Mouse (Mus musculus) embryonic facial prominence, embryonic 13.5 days (tissue): ENCODE data around the gene Rrp1b. TPM values are rescaled to one million over a fixed set of nuclear protein-coding genes. Genes with fewer than 3 reads are reported as not detected.
"Not testable (repeated sequence)": the region's sequence is repeated elsewhere in the genome, so short reads cannot be mapped to it uniquely, and the experiment has no call there.

Experiments used
- ATAC-seq: fragments of 200-750 bp; cut with Nextera tagmentation; 2 replicates; pipeline ENCODE4 v1.8.0; 2017; ENCODE audit warnings: low read depth; ENCODE audit not compliant: insufficient number of reproducible peaks, insufficient read depth, low FRiP score, low TSS enrichment
- H3K27ac ChIP-seq: fragments of 300-500 bp; sonication (generic); 2 replicates; pipeline ENCODE4 v1.5.1; 2015; ENCODE audit warnings: moderate library complexity, mild to moderate bottlenecking, inconsistent platforms
- H3K27me3 ChIP-seq: fragments of 300-500 bp; sonication (generic); 2 replicates; pipeline ENCODE4 v1.6.1; 2015; ENCODE audit warnings: mild to moderate bottlenecking, inconsistent platforms
- H3K36me3 ChIP-seq: fragments of 300-500 bp; sonication (generic); 2 replicates; pipeline ENCODE4 v1.6.1; 2015; ENCODE audit warnings: mild to moderate bottlenecking, inconsistent platforms
- H3K4me1 ChIP-seq: fragments of 300-500 bp; sonication (generic); 2 replicates; pipeline ENCODE4 v1.6.1; 2015; ENCODE audit warnings: inconsistent platforms
- H3K4me2 ChIP-seq: fragments of 300-500 bp; sonication (generic); 2 replicates; pipeline ENCODE4 v1.6.1; 2015; ENCODE audit warnings: moderate library complexity, mild to moderate bottlenecking, inconsistent platforms
- H3K4me3 ChIP-seq: fragments of 300-500 bp; sonication (generic); 2 replicates; pipeline ENCODE4 v1.5.1; 2015; ENCODE audit warnings: mild to moderate bottlenecking, inconsistent platforms
- H3K9ac ChIP-seq: fragments of 300-500 bp; sonication (generic); 2 replicates; pipeline ENCODE4 v1.6.1; 2015; ENCODE audit warnings: mild to moderate bottlenecking, inconsistent platforms
- H3K9me3 ChIP-seq: fragments of 300-500 bp; sonication (generic); 2 replicates; pipeline ENCODE4 v1.6.1; 2016; ENCODE audit warnings: inconsistent platforms
- WGBS: fragments of 180-500 bp; shearing (Covaris S2); methylation state at CpG from one replicate; pipeline ENCODE4 v1.1.7; 2015; ENCODE audit warnings: mixed read lengths; 5-methylcytosine and 5-hydroxymethylcytosine counted together
- polyA plus RNA-seq: library from polyadenylated mRNA; unstranded; fragments of >200 nt; fragmentation: Nextera tagmentation; extraction: Ambion mirVana; gene quantifications from 2 replicates; pipeline ENCODE4 v1.2.1, GENCODE M21; 2015

Rrp1b gene
- polyA plus RNA-seq, 1 experiment from 2014 or later: 82.2 TPM

DNA sequence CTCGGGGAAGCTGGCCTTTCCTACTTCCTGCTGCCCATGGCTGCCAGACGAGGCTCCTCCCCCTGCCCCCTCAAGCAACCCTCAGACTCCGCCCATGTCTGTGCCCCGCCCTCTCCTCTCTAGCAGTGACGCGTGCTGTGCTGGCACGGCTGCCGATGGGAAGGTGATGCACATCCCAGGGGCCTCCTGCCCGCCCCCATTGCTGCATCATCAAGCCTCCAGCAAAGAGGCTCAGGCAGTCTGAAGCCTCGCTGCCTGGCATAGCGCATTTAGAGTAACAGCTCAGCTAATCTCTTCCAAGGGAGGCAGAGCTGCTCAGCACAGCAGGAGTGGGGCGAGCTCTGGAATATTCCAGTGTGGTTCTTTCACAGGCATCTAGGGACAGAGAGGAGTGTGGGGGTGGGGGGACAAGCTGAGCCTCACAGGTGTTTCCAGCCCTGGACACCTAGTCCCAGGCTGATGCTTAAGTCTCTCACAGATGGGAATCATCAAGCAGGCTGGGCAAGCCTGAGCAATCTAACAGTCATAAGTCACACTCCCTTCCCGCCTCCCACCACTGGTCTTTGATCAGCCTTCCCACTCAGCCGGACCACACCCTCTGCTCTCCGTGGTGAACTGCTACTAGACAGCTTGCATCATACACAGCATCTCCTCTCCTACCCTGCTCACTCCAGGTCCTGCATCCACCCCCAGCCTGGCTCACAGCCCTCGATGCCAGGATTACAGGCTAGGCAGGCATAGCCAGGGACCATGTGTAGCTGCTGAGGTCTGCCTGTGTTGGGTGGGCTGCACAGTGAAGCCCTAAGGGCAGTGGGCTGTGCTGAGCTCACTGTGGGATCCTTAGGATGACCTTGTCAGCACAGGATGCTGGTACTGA is 55.7 kb downstream of the Rrp1b start:
- not testable (repeated sequence) for H3K36me3 ChIP-seq, H3K27me3 ChIP-seq, H3K4me1 ChIP-seq, H3K9me3 ChIP-seq
- Histone ChIP-seq H3K27ac (peak overlapping the region; percentile 34; the same call in 1 of the 2 replicates), H3K4me3 (peak overlapping the region; percentile 33), H3K4me2 (peak overlapping the region; percentile 62), H3K9ac (peak overlapping the region; percentile 52; the same call in 1 of the 2 replicates)
- peak; percentile 80 for ATAC-seq
- WGBS: 7% methylated on average over 16 of the region's 16 CpGs

DNA sequence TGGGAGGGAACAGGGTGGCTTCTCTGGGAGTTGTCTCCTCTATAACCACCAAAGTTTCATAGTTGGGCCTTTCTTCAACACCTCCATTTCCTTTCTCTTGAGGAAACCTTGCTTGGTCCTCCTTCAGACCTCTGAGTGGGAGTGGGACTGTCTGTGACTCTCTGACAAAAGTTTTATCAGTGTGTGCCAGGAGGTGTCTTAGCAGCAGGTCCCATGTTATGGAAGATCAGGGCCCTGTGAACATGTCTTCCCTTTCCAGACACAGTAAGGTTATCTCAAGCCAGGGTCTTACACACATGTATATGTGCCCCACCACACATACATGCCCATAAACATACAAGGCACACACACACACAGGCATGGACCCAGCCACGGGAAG is 56.3 kb downstream of the Rrp1b start:
- no peak overlapping the region for H3K4me3 ChIP-seq
- no peaks in the 10 kb centered on the region for H3K36me3 ChIP-seq
- no peak for ATAC-seq
- H3K4me2 ChIP-seq: no peak overlapping the region
- H3K4me1 ChIP-seq: peaks cover 8% of the 10 kb centered on the region
- H3K27me3 ChIP-seq: no peaks in the 10 kb centered on the region
- no peak overlapping the region for H3K27ac ChIP-seq
- 91% methylated on average over 1 of the region's 1 CpGs for WGBS
- no peaks in the 10 kb centered on the region for H3K9me3 ChIP-seq
- H3K9ac ChIP-seq: no peak overlapping the region

DNA sequence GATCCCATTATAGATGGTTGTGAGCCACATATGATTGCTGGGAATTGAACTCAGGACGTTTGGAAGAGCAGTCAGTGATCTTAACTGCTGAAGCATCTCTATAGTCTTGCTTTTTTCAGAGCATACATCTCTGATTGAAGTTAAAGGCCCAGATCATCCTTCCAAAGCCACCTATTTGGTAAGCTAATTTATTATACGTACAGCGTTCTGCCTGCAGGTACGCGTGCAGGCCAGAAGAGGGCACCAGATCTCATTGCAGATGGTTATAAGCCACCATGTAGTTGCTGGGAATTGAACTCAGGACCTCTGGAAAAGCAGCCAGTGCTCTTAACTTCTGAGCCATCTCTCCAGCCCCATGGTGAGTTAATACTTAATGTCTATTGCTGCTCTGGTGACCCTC is 57.0 kb downstream of the Rrp1b start:
- Histone ChIP-seq H3K4me2 (no peak overlapping the region), H3K36me3 (no peaks in the 10 kb centered on the region), H3K27ac (no peak overlapping the region), H3K4me1 (peaks cover 8% of the 10 kb centered on the region), H3K4me3 (no peak overlapping the region), H3K9ac (no peak overlapping the region), H3K9me3 (no peaks in the 10 kb centered on the region), H3K27me3 (0 out of 2 replicates have a peak, but pooled peaks cover 3% of the 10 kb centered on the region)
- WGBS: 78% methylated on average over 5 of the region's 5 CpGs
- ATAC-seq: no peak

DNA sequence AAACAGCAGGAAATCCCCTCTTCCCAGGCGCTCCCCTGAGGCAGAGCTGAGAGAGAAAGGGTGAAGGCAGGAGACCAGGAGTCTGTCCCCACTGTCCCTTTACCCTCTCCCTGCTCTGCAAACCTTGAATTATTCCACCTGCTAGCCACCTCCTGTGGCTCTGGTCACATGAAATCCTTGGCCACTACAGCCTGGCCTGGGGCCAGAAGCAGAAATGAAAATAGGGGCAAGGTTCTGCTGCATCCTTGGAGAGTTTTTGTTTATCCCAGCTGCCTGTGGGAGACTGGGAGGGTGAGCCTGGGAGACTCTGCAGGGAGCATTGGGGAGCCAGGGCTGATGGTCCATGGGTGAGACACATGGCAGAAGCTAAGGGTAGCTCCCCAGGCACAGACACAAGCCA is 61.8 kb downstream of the Rrp1b start:
- Histone ChIP-seq H3K9ac (no peak overlapping the region), H3K4me2 (no peak overlapping the region), H3K4me3 (no peak overlapping the region), H3K27ac (no peak overlapping the region), H3K27me3 (peaks cover 35% of the 10 kb centered on the region), H3K36me3 (no peaks in the 10 kb centered on the region), H3K9me3 (no peaks in the 10 kb centered on the region), H3K4me1 (peaks cover 12% of the 10 kb centered on the region)
- 69% methylated on average over 1 of the region's 1 CpGs for WGBS
- no peak for ATAC-seq

DNA sequence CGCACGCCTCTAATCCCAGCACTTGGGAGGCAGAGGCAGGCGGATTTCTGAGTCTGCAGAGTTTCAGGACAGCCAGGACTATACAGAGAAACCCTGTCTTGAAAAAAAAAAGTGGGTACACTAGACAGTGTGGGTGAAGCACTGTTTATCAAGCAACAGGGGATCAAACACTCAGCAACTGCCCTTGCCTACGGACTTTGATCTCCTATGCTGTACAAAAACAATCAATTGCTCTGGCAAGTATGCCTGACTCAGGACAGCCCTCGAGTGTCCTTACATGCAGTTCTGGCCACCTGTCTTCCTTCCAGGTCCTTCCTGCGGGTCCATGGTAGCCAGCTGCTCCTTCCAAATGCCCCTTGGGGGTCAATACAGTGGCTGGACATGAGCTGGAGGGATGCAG is 63.0 kb downstream of the Rrp1b start:
- not testable (repeated sequence) for H3K4me3 ChIP-seq, H3K9me3 ChIP-seq, H3K9ac ChIP-seq, ATAC-seq, H3K27ac ChIP-seq, H3K4me2 ChIP-seq, H3K36me3 ChIP-seq
- peaks cover 35% of the 10 kb centered on the region for H3K27me3 ChIP-seq
- 85% methylated on average over 6 of the region's 6 CpGs for WGBS
- peaks cover 12% of the 10 kb centered on the region for H3K4me1 ChIP-seq

DNA sequence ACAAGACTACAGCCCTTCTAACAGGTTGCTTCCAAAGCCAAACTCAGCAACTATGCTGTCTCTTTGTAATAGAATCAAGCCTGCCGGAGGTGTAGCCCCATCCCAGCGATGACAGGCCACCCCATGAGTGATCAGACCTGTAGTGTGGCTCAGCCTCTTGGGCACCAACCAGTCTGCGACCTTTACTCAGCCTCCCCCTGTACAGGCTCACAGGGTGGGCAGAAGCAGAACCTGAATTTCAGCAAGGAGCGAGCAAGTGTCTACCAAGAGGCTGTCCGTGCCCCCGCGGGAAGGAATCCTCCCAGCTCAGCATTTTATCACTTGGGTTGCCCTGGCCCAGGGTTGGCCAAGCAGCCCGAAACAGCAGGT is 63.7 kb downstream of the Rrp1b start:
- Histone ChIP-seq H3K9me3 (no peaks in the 10 kb centered on the region), H3K4me3 (peak overlapping the region; percentile 52), H3K4me2 (peak overlapping the region; percentile 96), H3K4me1 (peaks cover 12% of the 10 kb centered on the region), H3K27ac (no peak overlapping the region), H3K27me3 (peaks cover 35% of the 10 kb centered on the region), H3K9ac (peak overlapping the region; percentile 70), H3K36me3 (no peaks in the 10 kb centered on the region)
- WGBS: 38% methylated on average over 8 of the region's 8 CpGs
- ATAC-seq: no peak

DNA sequence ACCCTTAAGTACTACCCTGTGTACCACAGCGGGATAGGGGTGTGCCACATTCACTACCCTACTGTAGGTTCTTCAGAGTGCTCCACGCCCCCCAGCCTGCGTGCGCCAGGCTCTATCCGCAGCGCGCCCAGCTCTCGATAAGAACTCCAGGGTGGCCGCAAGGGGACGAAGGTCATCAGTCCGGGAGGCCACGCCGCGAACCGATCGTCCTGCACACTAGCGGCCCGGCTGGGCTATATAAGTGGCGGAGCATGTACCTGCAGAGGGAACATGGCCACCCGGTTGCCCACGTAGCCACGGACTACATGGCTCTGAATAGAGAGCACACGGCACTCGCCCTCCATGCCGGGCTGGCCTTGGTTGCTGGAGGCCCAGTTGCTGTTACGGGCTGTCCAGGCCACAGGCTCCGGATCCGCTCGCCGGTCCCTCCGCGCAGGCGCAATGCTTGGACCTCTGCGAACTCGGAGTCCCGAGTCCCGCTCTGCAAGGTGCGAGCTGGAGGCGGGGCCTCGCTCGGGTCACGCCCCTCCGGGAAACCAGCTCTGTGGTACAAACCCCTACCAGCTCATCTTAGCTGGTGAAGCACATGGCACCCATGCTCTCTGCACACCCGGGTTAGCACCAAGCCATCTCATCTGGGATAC is 64.2 kb downstream of the Rrp1b start:
- no peaks in the 10 kb centered on the region for H3K36me3 ChIP-seq
- H3K4me1 ChIP-seq: peaks cover 12% of the 10 kb centered on the region
- no peaks in the 10 kb centered on the region for H3K9me3 ChIP-seq
- 1% methylated on average over 44 of the region's 44 CpGs for WGBS
- H3K9ac ChIP-seq: peak overlapping the region; percentile 70
- peak; percentile 69; the same call in 1 of the 2 replicates for ATAC-seq
- peaks cover 40% of the 10 kb centered on the region for H3K27me3 ChIP-seq
- peak overlapping the region; percentile 52 for H3K4me3 ChIP-seq
- H3K4me2 ChIP-seq: peak overlapping the region; percentile 96
- no peak overlapping the region for H3K27ac ChIP-seq

DNA sequence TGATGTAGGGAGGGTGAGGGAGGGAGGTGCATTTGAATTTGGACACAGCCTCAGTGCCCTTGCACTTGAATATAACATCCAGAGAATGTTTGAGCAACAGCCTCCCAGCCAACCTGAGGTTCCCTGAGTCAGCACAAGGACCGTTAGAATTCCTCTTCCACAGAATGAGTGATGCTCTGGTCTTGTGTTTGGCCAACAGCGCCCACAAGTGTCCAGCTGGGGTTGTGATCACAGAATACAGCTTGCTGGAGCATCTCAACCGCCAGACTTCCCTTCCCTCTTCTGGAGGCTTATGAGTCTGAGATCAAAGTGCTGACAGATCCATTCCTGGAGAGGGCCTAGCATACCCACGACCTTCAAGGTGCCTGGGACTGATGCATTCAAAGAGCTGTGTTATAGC is 67.2 kb downstream of the Rrp1b start:
- Histone ChIP-seq H3K27me3 (peaks cover 37% of the 10 kb centered on the region), H3K9me3 (no peaks in the 10 kb centered on the region), H3K4me3 (no peak overlapping the region), H3K9ac (no peak overlapping the region), H3K4me1 (peaks cover 12% of the 10 kb centered on the region), H3K27ac (no peak overlapping the region), H3K4me2 (no peak overlapping the region), H3K36me3 (no peaks in the 10 kb centered on the region)
- no peak for ATAC-seq
- WGBS: 21% methylated on average over 4 of the region's 4 CpGs

DNA sequence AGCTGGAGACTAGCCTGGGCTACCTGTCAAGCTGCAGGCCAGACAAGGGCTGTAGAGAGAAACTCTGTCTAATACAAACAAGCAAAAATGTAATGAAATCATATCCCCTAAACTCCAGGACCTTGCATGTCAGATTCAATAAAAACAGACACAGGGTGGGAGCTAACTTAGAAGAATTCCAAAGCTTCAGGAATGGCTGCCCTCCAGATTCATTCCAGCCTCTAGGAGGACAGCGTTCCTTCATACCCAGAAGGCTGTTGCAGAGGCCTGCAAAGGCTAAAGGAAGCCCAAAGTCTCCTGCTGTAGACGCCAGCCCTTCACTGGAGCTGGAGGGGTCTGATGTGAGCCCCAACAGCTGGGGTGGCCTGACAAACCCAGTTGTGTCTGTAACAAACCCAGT is 70.5 kb downstream of the Rrp1b start:
- Histone ChIP-seq H3K9ac (no peak overlapping the region), H3K4me1 (peaks cover 11% of the 10 kb centered on the region), H3K27ac (no peak overlapping the region), H3K36me3 (no peaks in the 10 kb centered on the region), H3K9me3 (no peaks in the 10 kb centered on the region), H3K27me3 (peaks cover 17% of the 10 kb centered on the region; the same call in 1 of the 2 replicates), H3K4me2 (no peak overlapping the region), H3K4me3 (no peak overlapping the region)
- WGBS: 59% methylated on average over 2 of the region's 2 CpGs
- no peak for ATAC-seq

DNA sequence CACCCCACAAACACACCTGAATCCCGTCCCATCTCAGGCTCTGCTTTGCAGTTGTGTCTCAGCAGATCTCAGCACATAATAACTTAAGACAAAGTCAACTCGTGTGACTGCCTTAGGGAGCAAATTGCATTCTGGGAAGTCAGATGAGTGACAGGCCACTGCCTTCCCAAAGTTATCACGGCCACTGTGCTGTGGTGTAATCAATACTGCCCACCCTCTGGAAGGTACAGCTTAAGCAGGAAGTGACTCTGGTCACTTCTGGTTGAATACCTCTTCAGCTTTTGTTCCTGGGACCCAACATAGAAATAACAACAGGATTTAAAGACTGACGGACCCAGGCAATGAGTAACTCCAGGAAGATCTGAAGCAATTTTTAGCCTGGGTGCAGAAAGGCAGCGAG is 72.0 kb downstream of the Rrp1b start:
- Histone ChIP-seq H3K4me2 (no peak overlapping the region), H3K4me1 (peaks cover 11% of the 10 kb centered on the region), H3K9ac (no peak overlapping the region), H3K36me3 (no peaks in the 10 kb centered on the region), H3K27ac (no peak overlapping the region), H3K27me3 (peaks cover 9% of the 10 kb centered on the region), H3K4me3 (no peak overlapping the region), H3K9me3 (no peaks in the 10 kb centered on the region)
- WGBS: 54% methylated on average over 5 of the region's 5 CpGs
- ATAC-seq: no peak

DNA sequence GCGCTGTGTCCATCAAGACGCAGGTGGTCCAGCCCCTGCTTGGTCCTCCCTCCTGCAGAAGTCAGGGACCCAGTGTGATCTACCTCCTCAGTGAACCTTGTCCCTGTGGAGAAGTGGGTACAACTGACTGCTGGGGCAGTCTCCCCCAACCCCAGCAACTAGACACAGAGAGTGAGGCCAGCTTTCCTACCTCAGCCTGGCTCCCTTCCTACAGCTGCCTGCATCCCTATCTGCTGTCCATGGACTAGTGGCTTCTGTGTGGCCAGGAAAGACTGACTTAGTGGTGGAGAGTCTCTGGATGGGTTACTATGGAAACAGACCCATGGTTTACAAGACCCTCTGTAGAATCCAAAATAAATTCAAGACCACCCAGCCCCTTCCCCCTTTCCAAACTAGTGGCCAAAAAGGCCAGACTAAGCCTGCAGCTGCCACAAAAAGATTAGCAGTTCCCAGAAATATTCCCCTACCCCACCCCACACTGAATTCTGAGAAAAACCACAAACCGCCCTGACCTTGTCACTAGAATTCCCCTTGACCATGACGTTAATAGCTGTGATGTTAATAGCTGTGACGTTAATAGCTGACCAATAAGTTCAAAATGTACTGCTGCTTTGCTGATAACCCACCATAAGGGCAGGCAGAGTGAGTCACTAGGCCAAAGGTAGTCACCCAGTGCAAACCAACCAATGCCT is 72.6 kb downstream of the Rrp1b start:
- peaks cover 14% of the 10 kb centered on the region for H3K27me3 ChIP-seq
- not testable (repeated sequence) for H3K4me3 ChIP-seq, H3K4me2 ChIP-seq, H3K27ac ChIP-seq, H3K9ac ChIP-seq, H3K36me3 ChIP-seq, H3K9me3 ChIP-seq, ATAC-seq
- H3K4me1 ChIP-seq: peaks cover 16% of the 10 kb centered on the region
- WGBS: 77% methylated on average over 5 of the region's 5 CpGs
